Mouse (Mus musculus): Measurements from ENCODE around the gene Epha4. TPM values are rescaled to one million over a fixed set of nuclear protein-coding genes. Genes with fewer than 3 reads are reported as not detected.

Gene Epha4
- polyA plus RNA-seq, 1 experiment from 2014 or later, result 25.9 TPM

GRCm38 (mm10) chr1:77512431-77513195 lies 2.3 kb downstream of the Epha4 start:
- ChIA-PET CTCF (interaction anchor here (1.0 to 1.8 kb wide), 4 partner anchors 41 to 675 kb away, joined by 3 to 5 read pairs (median 4); no protein-coding TSS in a partner anchor), POLR2A (interaction anchor here (0.6 to 1.2 kb wide), 3 partner anchors 46 to 1703 kb away, joined by 4 to 5 read pairs (median 4); no protein-coding TSS in a partner anchor)
- DNase-seq (ENCODE audit: low read depth, low spot score), result no peak
- H3K27me3 ChIP-seq, result no peaks in the 10 kb centered on the region
- in situ Hi-C loops (cut with MboI; ENCODE audit: low pct_unique_long_range_greater_than_20kb), result loop anchor here (5.0 to 25.0 kb wide), 7 partner anchors 95 to 1588 kb away; no protein-coding TSS in a partner anchor
- no peak for TF ChIP-seq CTCF (IDR thresholded peaks at IDR 0.05)
- ATAC-seq, result no peak

- in situ Hi-C loops (cut with MboI; ENCODE audit: low pct_unique_long_range_greater_than_20kb), result loop anchor here (5.0 to 25.0 kb wide), 7 partner anchors 95 to 1587 kb away; no protein-coding TSS in a partner anchor
- no peak for TF ChIP-seq CTCF (IDR thresholded peaks at IDR 0.05)
- no peak for DNase-seq (ENCODE audit: low read depth, low spot score)
- ChIA-PET CTCF (no interaction called here), POLR2A (interaction anchor here (0.6 kb wide), 2 partner anchors 98 to 1703 kb away, joined by 4 to 5 read pairs; no protein-coding TSS in a partner anchor)
- H3K27me3 ChIP-seq, result no peaks in the 10 kb centered on the region
- ATAC-seq, result no peak
Measured at GRCm38 (mm10) chr1:77512059-77512407, 2.9 kb downstream of the Epha4 start.

GRCm38 (mm10) chr1:77511372-77512058 lies 3.4 kb downstream of the Epha4 start:
- in situ Hi-C loops (cut with MboI; ENCODE audit: low pct_unique_long_range_greater_than_20kb), result loop anchor here (5.0 to 25.0 kb wide), 7 partner anchors 94 to 1587 kb away; no protein-coding TSS in a partner anchor
- POLR2A ChIA-PET, result no interaction called here
- no peak for ATAC-seq
- H3K27me3 ChIP-seq, result no peaks in the 10 kb centered on the region
- no peak for TF ChIP-seq CTCF (IDR thresholded peaks at IDR 0.05)
- DNase-seq (ENCODE audit: low read depth, low spot score), result no peak
- CTCF ChIA-PET, result no interaction called here

GRCm38 (mm10) chr1:77510623-77511022 lies 4.3 kb downstream of the Epha4 start:
- ATAC-seq, result no peak
- CTCF ChIA-PET, result no interaction called here
- H3K27me3 ChIP-seq, result no peaks in the 10 kb centered on the region
- no peak for DNase-seq (ENCODE audit: low read depth, low spot score)
- no peak for TF ChIP-seq CTCF (IDR thresholded peaks at IDR 0.05)
- in situ Hi-C loops (cut with MboI; ENCODE audit: low pct_unique_long_range_greater_than_20kb), result loop anchor here (5.0 to 25.0 kb wide), 7 partner anchors 93 to 1586 kb away; no protein-coding TSS in a partner anchor
- POLR2A ChIA-PET, result no interaction called here

- CTCF ChIA-PET, result no interaction called here
Measured at GRCm38 (mm10) chr1:77506856-77507200, 8.1 kb downstream of the Epha4 start.

GRCm38 (mm10) chr1:77506038-77506855 lies 8.6 kb downstream of the Epha4 start:
- no peak for TF ChIP-seq CTCF (IDR thresholded peaks at IDR 0.05)
- in situ Hi-C loops (cut with MboI; ENCODE audit: low pct_unique_long_range_greater_than_20kb), result loop anchor here (25.0 kb wide), 1 partner anchor 669 kb away; no protein-coding TSS in a partner anchor
- H3K27me3 ChIP-seq, result no peaks in the 10 kb centered on the region
- POLR2A ChIA-PET, result no interaction called here
- CTCF ChIA-PET, result interaction anchor here (1.2 kb wide), 1 partner anchor 303 kb away, joined by 3 read pairs; no protein-coding TSS in a partner anchor
- ATAC-seq, result no peak
- DNase-seq (ENCODE audit: low read depth, low spot score), result no peak

More at GRCm38 (mm10) chr1:77506856-77507200, 8.1 kb downstream of the Epha4 start:
- no peak for ATAC-seq
- POLR2A ChIA-PET, result no interaction called here
- no peak for TF ChIP-seq CTCF (IDR thresholded peaks at IDR 0.05)
- in situ Hi-C loops (cut with MboI; ENCODE audit: low pct_unique_long_range_greater_than_20kb), result loop anchor here (25.0 kb wide), 1 partner anchor 670 kb away; no protein-coding TSS in a partner anchor
- no peaks in the 10 kb centered on the region for H3K27me3 ChIP-seq
- DNase-seq (ENCODE audit: low read depth, low spot score), result no peak

- in situ Hi-C loops (cut with MboI; ENCODE audit: low pct_unique_long_range_greater_than_20kb), result loop anchor here (25.0 kb wide), 1 partner anchor 668 kb away; no protein-coding TSS in a partner anchor
- H3K27me3 ChIP-seq, result no peaks in the 10 kb centered on the region
- no peak for ATAC-seq
- no peak for DNase-seq (ENCODE audit: low read depth, low spot score)
- ChIA-PET CTCF (interaction anchor here (0.7 to 1.2 kb wide), 2 partner anchors 9 to 302 kb away, joined by 3 read pairs; no protein-coding TSS in a partner anchor), POLR2A (interaction anchor here (0.6 kb wide), 2 partner anchors 16 to 137 kb away, joined by 3 read pairs; no protein-coding TSS in a partner anchor)
- no peak for TF ChIP-seq CTCF (IDR thresholded peaks at IDR 0.05)
Measured at GRCm38 (mm10) chr1:77505263-77505662, 9.6 kb downstream of the Epha4 start.

- TF ChIP-seq CTCF (IDR thresholded peaks at IDR 0.05), result no peak
- in situ Hi-C loops (cut with MboI; ENCODE audit: low pct_unique_long_range_greater_than_20kb), result loop anchor here (25.0 kb wide), 1 partner anchor 668 kb away; no protein-coding TSS in a partner anchor
- ATAC-seq, result no peak
- ChIA-PET CTCF (interaction anchor here (0.7 kb wide), 1 partner anchor 8 kb away, joined by 3 read pairs; no protein-coding TSS in a partner anchor), POLR2A (interaction anchor here (0.6 kb wide), 2 partner anchors 16 to 137 kb away, joined by 3 read pairs; no protein-coding TSS in a partner anchor)
- no peak for DNase-seq (ENCODE audit: low read depth, low spot score)
- H3K27me3 ChIP-seq, result no peaks in the 10 kb centered on the region
Measured at GRCm38 (mm10) chr1:77504813-77505212, 10.1 kb downstream of the Epha4 start.

- no peak for DNase-seq (ENCODE audit: low read depth, low spot score)
- ChIA-PET CTCF (interaction anchor here (0.7 to 1.0 kb wide), 2 partner anchors 38 to 87 kb away, joined by 3 read pairs; no protein-coding TSS in a partner anchor), POLR2A (no interaction called here)
- TF ChIP-seq CTCF (IDR thresholded peaks at IDR 0.05), result no peak
- in situ Hi-C loops (cut with MboI; ENCODE audit: low pct_unique_long_range_greater_than_20kb), result loop anchor here (25.0 kb wide), 1 partner anchor 666 kb away; no protein-coding TSS in a partner anchor
- peak; percentile 75 for ATAC-seq
- H3K27me3 ChIP-seq, result no peaks in the 10 kb centered on the region
Measured at GRCm38 (mm10) chr1:77503711-77504181, 11.1 kb downstream of the Epha4 start.

Measured in Patski (cell line).